Mouse (Mus musculus): ENCODE data around the gene Tmeff1.
"Not testable (repeated sequence)": the region's sequence is repeated elsewhere in the genome, so short reads cannot be mapped to it uniquely, and the experiment has no call there.

Tmeff1 gene

GRCm38 (mm10) chr4:48677276-48677675 lies 92.3 kb downstream of the Tmeff1 start:
- DNase-seq (ENCODE audit: low spot score), result no peak

- no peak for DNase-seq (ENCODE audit: low spot score)
These were observed 92.8 kb downstream of the Tmeff1 start for GRCm38 (mm10) chr4:48677812-48678211.

DNA sequence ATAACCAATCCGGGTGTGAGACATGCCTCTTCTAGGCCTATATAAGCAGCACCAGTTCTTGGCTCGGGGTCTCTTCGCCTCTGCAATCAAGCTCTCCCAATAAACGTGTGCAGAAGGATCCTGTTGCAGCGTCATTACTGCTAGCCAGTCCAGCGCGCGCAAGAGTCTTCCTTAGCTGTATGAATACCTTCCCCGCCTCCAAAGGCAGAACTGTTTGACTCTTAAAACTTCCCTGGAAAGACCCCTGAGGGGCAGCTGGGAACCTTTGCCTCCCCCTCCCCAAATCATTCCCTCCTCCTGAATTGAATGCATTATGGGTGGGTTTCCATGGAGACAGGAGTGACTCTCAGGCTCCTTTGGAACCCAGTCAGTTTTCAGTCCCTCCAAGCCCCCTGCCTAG lies 93.8 kb downstream of the Tmeff1 start:
- DNase-seq (ENCODE audit: low spot score), result no peak

GRCm38 (mm10) chr4:48679728-48680127 lies 94.8 kb downstream of the Tmeff1 start:
- not testable (repeated sequence) for DNase-seq (ENCODE audit: low spot score)

GRCm38 (mm10) chr4:48680214-48680613 lies 95.2 kb downstream of the Tmeff1 start:
- no peak for DNase-seq (ENCODE audit: low spot score)

DNA sequence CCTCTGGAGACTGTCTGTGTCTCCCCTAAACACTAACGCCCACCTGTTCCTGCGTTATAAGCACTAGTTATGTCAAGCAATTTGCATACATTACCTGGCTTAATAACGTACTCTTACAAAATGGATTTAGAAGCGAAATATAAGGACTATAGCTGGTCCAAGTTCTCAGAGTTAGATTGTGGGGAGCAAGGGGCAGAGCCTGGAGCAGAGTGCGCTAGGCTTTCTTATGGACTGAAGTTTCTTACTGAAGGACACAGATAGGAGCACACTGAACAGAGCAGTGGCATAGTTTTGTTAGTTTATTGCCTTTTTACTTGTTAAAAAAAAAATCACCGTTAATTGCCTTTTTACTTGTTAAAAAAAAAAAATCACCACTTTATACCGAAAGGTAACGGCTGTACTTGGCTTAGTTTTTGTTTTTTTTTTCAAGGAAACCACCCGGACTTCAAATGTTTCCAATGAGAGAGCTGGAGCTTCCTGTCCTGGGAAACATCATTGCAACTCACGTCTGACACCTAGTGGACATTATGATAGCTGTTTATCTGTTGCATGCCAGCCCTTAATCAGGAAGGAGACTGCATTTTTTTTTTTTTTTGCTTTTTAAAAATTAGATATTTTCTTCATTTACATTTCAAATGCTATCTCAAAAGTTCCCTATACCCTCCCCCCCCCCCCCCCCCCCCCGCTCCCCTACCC lies 95.8 kb downstream of the Tmeff1 start:
- peak; percentile 92 for DNase-seq (ENCODE audit: low spot score)

- DNase-seq (ENCODE audit: low spot score), result no peak
These were observed 98.2 kb downstream of the Tmeff1 start for GRCm38 (mm10) chr4:48683126-48683525.

DNA sequence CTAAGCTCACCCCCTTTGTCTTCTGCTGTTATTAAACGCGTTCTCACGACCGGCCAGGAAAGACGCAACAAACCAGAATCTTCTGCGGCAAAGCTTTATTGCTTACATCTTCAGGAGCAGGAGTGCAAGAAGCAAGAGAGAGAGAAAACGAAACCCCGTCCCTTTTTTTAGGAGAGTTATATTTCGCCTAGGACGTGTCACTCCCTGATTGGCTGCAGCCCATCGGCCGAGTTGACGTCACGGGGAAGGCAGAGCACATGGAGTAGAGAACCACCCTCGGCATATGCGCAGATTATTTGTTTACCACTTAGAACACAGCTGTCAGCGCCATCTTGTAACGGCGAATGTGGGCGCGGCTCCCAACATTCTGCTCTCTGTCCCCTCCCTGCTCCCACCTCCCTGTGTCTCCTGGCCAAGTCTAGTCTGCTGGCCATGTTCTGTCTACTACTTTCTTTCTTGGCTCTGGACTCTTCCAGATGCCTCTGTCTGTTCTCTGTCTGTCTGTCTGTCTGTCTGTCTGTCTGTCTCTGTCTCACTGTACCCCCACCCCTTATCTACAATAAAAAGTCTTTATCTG lies 98.7 kb downstream of the Tmeff1 start:
- DNase-seq (ENCODE audit: low spot score), result not testable (repeated sequence)

GRCm38 (mm10) chr4:48684593-48685187 lies 99.7 kb downstream of the Tmeff1 start:
- DNase-seq (ENCODE audit: low spot score), result no peak

DNA sequence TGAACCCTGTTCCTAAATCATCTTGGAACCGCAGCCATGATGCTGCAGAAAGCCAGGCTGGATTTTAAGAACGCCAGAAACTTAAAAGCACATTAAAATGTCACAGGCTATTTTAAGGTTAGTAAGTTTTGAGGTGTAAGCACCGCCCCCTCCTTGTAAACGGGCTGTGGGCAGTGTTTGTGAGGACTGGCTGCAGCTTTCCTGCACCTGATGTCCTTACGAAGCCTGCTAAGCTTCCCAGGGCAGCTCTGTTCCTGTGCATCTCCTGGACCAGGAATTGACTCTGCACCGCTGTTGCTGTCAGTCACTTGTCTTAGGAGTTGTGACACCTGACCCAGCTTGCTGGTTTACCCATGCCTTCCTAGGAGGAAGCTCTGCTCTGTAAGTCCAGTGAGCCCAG lies 103.2 kb downstream of the Tmeff1 start:
- DNase-seq (ENCODE audit: low spot score), result no peak

- DNase-seq (ENCODE audit: low spot score), result peak; percentile 42
These were observed 105.7 kb downstream of the Tmeff1 start for GRCm38 (mm10) chr4:48690640-48691039.

DNA sequence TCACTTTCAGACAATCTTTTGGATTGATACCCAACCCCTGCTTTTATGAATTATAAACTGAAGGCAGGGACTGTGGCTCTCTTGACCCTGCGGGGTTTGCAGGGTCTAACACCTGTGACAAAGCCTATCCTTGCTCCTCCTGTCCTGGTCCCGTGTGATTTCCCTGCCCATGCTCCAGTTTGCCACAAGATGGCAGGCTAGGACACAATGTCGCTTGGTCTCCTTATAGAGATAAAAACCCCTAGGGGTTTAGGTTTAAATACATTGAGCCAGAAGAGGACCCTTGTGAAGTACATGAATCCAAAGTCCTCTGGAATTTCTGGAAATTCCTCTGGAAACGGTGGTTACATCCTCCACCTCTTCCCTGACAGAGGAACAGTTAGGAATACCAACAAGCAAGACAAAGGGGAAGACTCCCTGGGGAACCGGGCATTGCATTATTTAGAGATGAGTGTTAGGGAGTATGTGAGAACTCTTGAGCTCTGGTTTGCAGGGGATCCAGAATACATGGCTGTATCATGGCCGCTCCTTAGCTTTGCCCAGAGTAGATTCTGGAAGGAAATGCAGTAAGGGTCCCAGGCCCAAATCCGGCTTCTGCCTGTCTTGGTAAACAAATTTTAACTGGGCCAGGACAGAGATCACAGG lies 106.9 kb downstream of the Tmeff1 start:
- peak; percentile 87 for DNase-seq (ENCODE audit: low spot score)

DNA sequence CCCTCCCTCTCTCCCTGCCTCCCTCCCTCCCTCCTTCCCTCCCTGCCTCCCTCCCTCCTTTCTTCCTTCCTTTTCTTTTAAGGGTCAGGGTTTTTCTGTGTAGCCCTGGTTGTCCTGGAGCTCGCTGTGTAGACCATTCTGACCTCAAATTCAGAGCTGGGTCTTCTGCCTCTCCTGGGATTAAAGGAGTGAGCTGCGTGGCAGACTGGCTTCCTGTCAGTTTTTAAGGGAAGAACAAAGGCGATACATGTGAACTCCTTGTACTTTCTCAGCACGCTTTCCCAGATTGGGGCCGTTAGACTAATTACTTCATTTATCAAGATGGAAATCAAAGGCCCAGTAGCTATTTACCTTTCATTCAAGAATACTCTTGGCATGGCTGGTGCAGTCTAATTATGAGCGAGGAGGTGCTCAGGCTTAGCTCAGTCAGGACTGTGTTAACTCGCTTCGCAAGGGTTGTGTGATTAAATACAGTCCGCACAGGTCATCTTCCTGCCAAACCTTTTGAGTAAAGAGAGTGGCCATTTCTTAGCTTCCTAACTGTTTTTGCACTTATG lies 107.8 kb downstream of the Tmeff1 start:
- DNase-seq (ENCODE audit: low spot score), result no peak

GRCm38 (mm10) chr4:48696706-48697105 lies 111.7 kb downstream of the Tmeff1 start:
- DNase-seq (ENCODE audit: low spot score), result no peak

GRCm38 (mm10) chr4:48697302-48697701 lies 112.3 kb downstream of the Tmeff1 start:
- peak; percentile 44 for DNase-seq (ENCODE audit: low spot score)

All from embryo, embryonic 10 days (tissue).